Mouse (Mus musculus) 3134 (cell line): Measurements from ENCODE around the gene A2ml1.
"Not testable (repeated sequence)": the region's sequence is repeated elsewhere in the genome, so short reads cannot be mapped to it uniquely, and the experiment has no call there.

Experiments used
- DNase-seq: peaks from one replicate; pipeline ENCODE4 v3.0.0-alpha.2; 2011; ENCODE audit warnings: low spot score; ENCODE audit not compliant: insufficient read length; ENCODE audit errors: extremely low read depth

Gene A2ml1

GRCm38 (mm10) chr6:128581508-128581907, at the start of gene A2ml1:
Gene A2ml1 (minus strand): TSS chr6:128581608.
- DNase-seq, result no peak

GRCm38 (mm10) chr6:128629771-128630739, 48.6 kb upstream of the A2ml1 start:
- DNase-seq, result peak; percentile 24

GRCm38 (mm10) chr6:128625246-128625645, 43.8 kb upstream of the A2ml1 start:
- not testable (repeated sequence) for DNase-seq

GRCm38 (mm10) chr6:128624425-128624824, 43.0 kb upstream of the A2ml1 start:
- no peak for DNase-seq

- not testable (repeated sequence) for DNase-seq
These were observed 42.0 kb upstream of the A2ml1 start, which contains the start of gene Klrb1a for GRCm38 (mm10) chr6:128623433-128623832. Gene Klrb1a (minus strand): TSS chr6:128623533.

GRCm38 (mm10) chr6:128622733-128623132, 41.3 kb upstream of the A2ml1 start:
- no peak for DNase-seq

- no peak for DNase-seq
These were observed 24.9 kb upstream of the A2ml1 start for GRCm38 (mm10) chr6:128606350-128606749.

GRCm38 (mm10) chr6:128604512-128604911, 23.1 kb upstream of the A2ml1 start:
- DNase-seq, result no peak

- DNase-seq, result no peak
These were observed 21.2 kb upstream of the A2ml1 start for GRCm38 (mm10) chr6:128602463-128603201.

GRCm38 (mm10) chr6:128602026-128602425, 20.6 kb upstream of the A2ml1 start:
- no peak for DNase-seq

- no peak for DNase-seq
These were observed 18.1 kb upstream of the A2ml1 start for GRCm38 (mm10) chr6:128599555-128599954.

GRCm38 (mm10) chr6:128598256-128599047, 17.0 kb upstream of the A2ml1 start:
- DNase-seq, result no peak

GRCm38 (mm10) chr6:128597121-128597522, 15.7 kb upstream of the A2ml1 start:
- DNase-seq, result no peak

GRCm38 (mm10) chr6:128594651-128595050, 13.2 kb upstream of the A2ml1 start:
- no peak for DNase-seq

GRCm38 (mm10) chr6:128589426-128589825, 8.0 kb upstream of the A2ml1 start:
- no peak for DNase-seq

GRCm38 (mm10) chr6:128587619-128588018, 6.2 kb upstream of the A2ml1 start:
- no peak for DNase-seq

GRCm38 (mm10) chr6:128585642-128586245, 4.3 kb upstream of the A2ml1 start:
- no peak for DNase-seq

- DNase-seq, result no peak
These were observed 2.8 kb upstream of the A2ml1 start for GRCm38 (mm10) chr6:128584070-128584660.

GRCm38 (mm10) chr6:128577301-128577700, 4.1 kb downstream of the A2ml1 start:
- no peak for DNase-seq

- no peak for DNase-seq
These were observed 14.8 kb downstream of the A2ml1 start for GRCm38 (mm10) chr6:128566589-128566988.
